Mouse (Mus musculus) CD4-positive, CD25-positive, alpha-beta regulatory T cell, adult 2 months (primary cell): ENCODE measurements around the gene Spag6.

ENCODE experiments used
- DNase-seq: peaks from one replicate; pipeline ENCODE4 v3.0.0-alpha.2; 2012; ENCODE audit warnings: low read depth, low spot score

The Spag6 gene

GRCm38 (mm10) chr2:18693871-18694610 is at the start of gene Spag6:
Spag6 (plus strand) TSS chr2:18694032.
- DNase-seq, result peak; percentile 79

DNA sequence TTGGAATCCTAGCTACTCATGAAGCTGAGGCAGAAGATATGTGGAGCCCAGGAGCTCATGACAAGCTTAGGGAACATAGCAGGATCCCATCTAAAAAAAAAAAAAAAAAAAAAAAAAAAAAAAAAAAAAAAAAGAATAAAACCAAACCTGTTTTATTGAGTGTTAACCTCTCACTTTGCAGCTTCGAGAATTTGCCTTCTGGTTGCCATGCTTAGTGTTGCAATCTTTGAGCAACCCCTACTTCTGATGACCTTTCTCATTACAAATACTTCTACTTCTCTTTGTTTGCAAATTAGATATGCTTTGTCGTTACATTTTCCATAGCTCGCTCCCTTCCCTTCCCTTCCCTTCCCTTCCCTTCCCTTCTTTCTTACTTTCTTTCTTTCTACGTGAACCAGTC is 45.3 kb upstream of the Spag6 start:
- no peak for DNase-seq

GRCm38 (mm10) chr2:18654821-18655220 is 39.0 kb upstream of the Spag6 start:
- no peak for DNase-seq

DNA sequence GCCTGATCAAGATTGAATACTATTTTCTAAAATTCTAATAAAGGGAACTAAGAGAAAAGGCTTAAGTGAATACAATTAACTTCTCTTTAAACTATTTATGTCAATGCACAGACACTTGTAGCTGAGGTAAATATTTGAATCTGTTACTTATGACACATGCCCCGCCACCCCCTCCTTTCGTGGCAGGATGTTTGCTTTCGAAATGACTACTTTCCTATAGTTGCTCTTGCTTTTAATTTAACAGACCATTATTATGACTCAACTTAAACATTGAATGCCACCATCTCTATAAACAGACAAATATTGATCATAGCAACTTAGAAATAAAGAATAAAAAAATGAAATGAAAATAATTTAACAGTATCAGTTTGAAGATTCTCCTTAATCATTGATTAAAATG is 29.8 kb upstream of the Spag6 start:
- peak; percentile 81 for DNase-seq

GRCm38 (mm10) chr2:18671041-18671440 is 22.8 kb upstream of the Spag6 start:
- DNase-seq, result no peak

DNA sequence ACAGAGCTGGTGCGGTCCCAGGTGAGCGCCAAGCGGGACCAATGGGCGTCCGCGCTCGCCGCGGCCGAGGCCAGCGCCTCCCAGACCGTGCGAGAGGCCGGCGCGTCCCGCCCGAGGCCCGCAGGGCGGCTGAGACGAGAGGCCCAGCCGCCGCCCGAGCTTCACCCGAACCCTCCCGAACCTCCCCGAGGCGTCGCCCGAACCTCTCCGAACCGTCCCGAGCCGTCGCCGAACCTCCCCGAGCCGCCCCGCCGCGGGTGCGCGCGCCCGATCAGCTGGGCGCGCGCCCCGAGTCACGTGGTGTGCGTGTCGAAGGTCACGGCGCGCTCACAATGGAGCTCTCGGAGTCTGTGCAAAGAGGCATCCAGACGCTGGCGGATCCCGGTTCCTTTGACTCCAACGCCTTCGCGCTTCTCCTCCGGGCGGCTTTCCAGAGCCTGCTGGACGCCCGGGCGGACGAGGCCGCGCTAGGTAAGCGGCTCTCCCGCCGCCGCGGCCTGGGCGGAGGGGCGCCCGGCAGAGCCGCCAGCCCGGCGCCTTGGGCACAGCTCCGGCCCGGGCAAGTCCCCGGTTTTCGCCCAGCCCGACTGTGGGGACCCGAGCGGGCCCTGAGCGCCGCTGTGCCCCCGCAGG is 21.6 kb upstream of the Spag6 start, which contains the start of gene Commd3:
Commd3 (plus strand) TSS at position 252 of the 633 bp plus-strand sequence.
- DNase-seq, result peak; percentile 95

GRCm38 (mm10) chr2:18672766-18673164 is 21.1 kb upstream of the Spag6 start:
- DNase-seq, result no peak

- no peak for DNase-seq
Measured at GRCm38 (mm10) chr2:18673766-18674165, 20.1 kb upstream of the Spag6 start.

DNA sequence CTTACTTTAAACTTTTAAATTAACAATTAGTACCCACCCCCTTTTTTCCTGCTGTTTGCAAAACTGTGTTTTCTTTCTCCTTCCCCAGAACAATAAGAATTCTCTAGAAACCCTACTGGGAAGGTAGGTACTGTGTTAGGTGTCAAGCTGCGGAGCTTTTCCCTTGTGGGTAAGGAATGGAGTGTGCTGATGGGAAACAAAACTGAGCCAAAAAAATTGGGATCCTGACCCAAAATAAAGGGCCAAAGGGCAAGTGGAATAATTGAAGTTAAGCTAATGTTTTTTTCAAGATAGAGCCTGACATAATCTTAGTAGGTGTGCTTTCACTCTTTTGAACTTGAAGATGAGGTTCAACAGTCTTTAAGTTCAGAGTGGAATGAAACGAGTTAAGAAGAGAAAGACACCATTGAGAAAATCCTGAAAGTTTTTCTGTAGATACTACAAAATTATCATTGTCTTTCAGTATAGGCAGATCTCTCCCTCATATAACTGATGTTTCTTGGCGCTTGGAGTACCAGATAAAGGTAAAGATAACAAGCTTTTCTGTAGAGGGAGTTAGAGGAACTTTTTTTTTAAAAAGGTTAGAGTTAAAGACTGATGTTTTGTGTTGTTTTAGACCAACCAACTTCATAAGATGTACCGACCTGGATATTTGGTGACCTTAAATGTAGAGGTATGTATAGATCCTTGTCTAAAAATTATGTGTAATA is 19.5 kb upstream of the Spag6 start:
- no peak for DNase-seq

GRCm38 (mm10) chr2:18675681-18676456 is 18.0 kb upstream of the Spag6 start:
- DNase-seq, result no peak

GRCm38 (mm10) chr2:18676457-18676935 is 17.3 kb upstream of the Spag6 start:
- peak; percentile 85 for DNase-seq

GRCm38 (mm10) chr2:18676936-18677491 is 16.8 kb upstream of the Spag6 start, which contains the start of gene Bmi1:
Bmi1 (plus strand) TSS chr2:18677018.
- peak; percentile 77 for DNase-seq

GRCm38 (mm10) chr2:18677631-18678471 is 16.0 kb upstream of the Spag6 start:
- DNase-seq, result peak; percentile 66

GRCm38 (mm10) chr2:18679701-18680100 is 14.1 kb upstream of the Spag6 start:
- DNase-seq, result no peak

GRCm38 (mm10) chr2:18680501-18680900 is 13.3 kb upstream of the Spag6 start:
- DNase-seq, result no peak

DNA sequence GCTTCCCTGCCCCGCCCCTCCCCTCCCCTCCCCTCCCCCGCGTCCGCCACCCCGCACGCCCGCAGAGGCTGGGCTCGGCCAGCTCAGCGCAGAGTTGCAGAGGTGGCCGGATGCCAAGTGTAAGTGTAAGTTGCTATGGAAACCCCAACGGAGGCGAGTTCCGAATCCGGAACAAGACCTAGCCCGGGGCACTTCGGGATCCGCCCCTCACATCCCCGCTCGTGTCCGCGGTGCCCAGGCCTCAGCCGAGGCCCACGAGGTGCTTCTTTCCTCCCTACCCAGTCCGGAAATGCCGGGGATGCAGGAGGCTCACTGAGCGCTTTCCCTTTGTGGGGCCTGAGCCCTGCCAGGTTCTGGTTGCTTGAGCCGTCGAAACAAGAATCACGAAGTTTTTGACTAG is 12.9 kb upstream of the Spag6 start:
- peak; percentile 78 for DNase-seq

DNA sequence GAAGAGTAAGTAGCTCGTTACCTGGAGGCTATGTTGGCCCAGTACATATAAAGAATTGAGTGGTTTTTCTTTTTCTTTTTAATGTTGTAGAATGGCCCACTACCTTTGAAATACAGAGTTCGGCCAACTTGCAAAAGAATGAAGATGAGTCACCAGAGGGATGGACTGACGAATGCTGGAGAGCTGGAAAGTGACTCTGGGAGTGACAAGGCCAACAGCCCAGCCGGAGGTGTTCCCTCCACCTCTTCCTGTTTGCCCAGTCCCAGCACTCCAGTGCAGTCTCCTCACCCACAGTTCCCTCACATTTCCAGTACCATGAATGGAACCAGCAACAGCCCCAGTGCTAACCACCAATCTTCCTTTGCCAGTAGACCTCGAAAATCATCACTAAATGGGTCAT is 9.8 kb upstream of the Spag6 start:
- no peak for DNase-seq

GRCm38 (mm10) chr2:18686386-18686785 is 7.4 kb upstream of the Spag6 start:
- no peak for DNase-seq

DNA sequence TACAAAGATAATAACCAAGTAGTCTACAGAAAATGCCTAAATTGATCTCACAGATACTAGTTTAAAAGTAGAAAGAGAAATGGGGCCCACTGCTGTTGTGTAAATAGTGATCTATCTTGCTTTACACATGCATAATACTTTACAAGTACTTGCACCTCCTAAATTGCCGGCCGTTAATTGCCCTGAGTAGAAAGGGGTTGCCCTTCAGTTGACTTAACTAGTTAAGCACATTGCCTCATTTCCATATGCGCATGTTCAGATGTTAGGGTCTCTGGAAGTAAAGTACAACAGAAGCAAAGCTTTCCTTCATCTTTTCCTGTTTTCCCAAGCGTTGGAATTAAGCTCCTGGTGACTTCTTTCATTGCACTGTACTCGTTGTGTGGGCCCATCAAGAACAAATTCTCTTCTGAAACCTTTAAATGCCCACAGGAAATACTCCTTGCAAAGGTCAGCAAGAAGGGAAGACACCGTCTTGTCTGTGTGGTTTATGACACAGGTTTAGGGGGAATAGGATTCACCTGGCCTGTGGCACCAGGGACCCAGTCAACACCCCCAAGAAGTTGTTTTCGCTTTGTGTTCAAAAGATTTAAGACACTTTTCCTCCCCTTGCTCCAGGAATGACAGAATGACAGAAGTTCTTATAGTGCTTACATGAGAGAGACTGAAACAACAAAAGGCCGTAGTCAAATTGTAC is 6.9 kb upstream of the Spag6 start:
- no peak for DNase-seq
